Mouse (Mus musculus): ENCODE measurements at regions not wholly inside any gene's neighbourhood (a gene's known extent, or its start where the extent isn't known, plus 50 kb on each side); places are given as distances from the start of the nearest gene placed in this dataset.

- TF ChIP-seq CTCF (IDR thresholded peaks at IDR 0.05; ENCODE audit: borderline replicate concordance, insufficient read depth, low read length) (no peak), POLR2A (IDR thresholded peaks at IDR 0.05; ENCODE audit: low read depth, low read length) (no peak)
These were observed 136.3 kb upstream of the Fmo9 start for GRCm38 (mm10) chr1:166817927-166818326.

All from embryonic fibroblast, embryonic 13.5 days (primary cell).